10 mouse cellular contexts compared by ENCODE assay signal in genomic region chr13:43112280-43112679, GRCm38 (mm10). TPM values are rescaled to one million over a fixed set of nuclear protein-coding genes. Genes with fewer than 3 reads are reported as not detected.
DNase-seq lines count a peak whose midpoint lies in the region; ATAC-seq and TF ChIP-seq lines count a peak whose summit lies in the region.
"Had no signal": no experiment of that assay in that cellular context is flagged by ENCODE, and none has a peak within 500 bp of the region (broad histone marks: within the 10 kb centered on the region; RNA-seq: fewer than 3 reads in every experiment).

No protein-coding gene starts in this region.

- 50% methylated on average over 7 of the region's 7 CpGs for WGBS in hindbrain, postnatal 0 days
- WGBS in hindbrain, embryonic 12.5 days = 71% methylated on average over 7 of the region's 7 CpGs

- peak; percentile 90 for ATAC-seq in hindbrain, postnatal 0 days
- ATAC-seq in hindbrain, embryonic 12.5 days (ENCODE audit: low FRiP score) = no peak
- peak; percentile 91 for ATAC-seq in frontal cortex, adult (ENCODE audit: low TSS enrichment)

- peak overlapping the region; percentile 56; the same call in 1 of the 2 replicates for H3K27ac ChIP-seq in hindbrain, postnatal 0 days
- no peak overlapping the region for H3K27ac ChIP-seq in hindbrain, embryonic 12.5 days
- H3K27ac ChIP-seq in left cerebral cortex, adult 2 months = peak overlapping the region; percentile 40; the same call in 1 of the 2 replicates

- no peak overlapping the region for H3K9ac ChIP-seq in hindbrain, postnatal 0 days (replicated peaks; ENCODE audit: low read length)
- no peak overlapping the region for H3K9ac ChIP-seq in hindbrain, embryonic 12.5 days

- no peak for TF ChIP-seq CTCF in hindbrain, postnatal 0 days (IDR thresholded peaks at IDR 0.05; ENCODE audit: low read depth)
- TF ChIP-seq CTCF in left cerebral cortex, adult 2 months (IDR thresholded peaks at IDR 0.05) = no peak

- no peaks in the 10 kb centered on the region for H3K4me1 ChIP-seq in hindbrain, postnatal 0 days (ENCODE audit: insufficient read depth, low read length)
- H3K4me1 ChIP-seq in hindbrain, embryonic 12.5 days = no peaks in the 10 kb centered on the region

- no peaks in the 10 kb centered on the region for H3K36me3 ChIP-seq in hindbrain, postnatal 0 days (ENCODE audit: insufficient read depth, low read length)
- no peaks in the 10 kb centered on the region for H3K36me3 ChIP-seq in hindbrain, embryonic 12.5 days

- H3K4me2 ChIP-seq in hindbrain, postnatal 0 days (ENCODE audit: low read depth, low read length) = 0 out of 2 replicates have a peak overlapping the region, but pooled peaks have one; percentile 11
- H3K4me2 ChIP-seq in hindbrain, embryonic 12.5 days (replicated peaks) = no peak overlapping the region

- H3K4me3 ChIP-seq in hindbrain, postnatal 0 days (ENCODE audit: low read length) = no peak overlapping the region
- no peak overlapping the region for H3K4me3 ChIP-seq in hindbrain, embryonic 12.5 days
- H3K4me3 ChIP-seq in left cerebral cortex, adult 2 months = no peak overlapping the region
- H3K4me3 ChIP-seq: megakaryocyte, embryonic 14.5 days had no signal

- no peaks in the 10 kb centered on the region for H3K9me3 ChIP-seq in hindbrain, postnatal 0 days (ENCODE audit: low read length)
- H3K9me3 ChIP-seq in hindbrain, embryonic 12.5 days (replicated peaks) = no peaks in the 10 kb centered on the region

- DNase-seq in hindbrain, postnatal 0 days (ENCODE audit: low spot score) = peak; percentile 88
- DNase-seq in left cerebral cortex, adult 2 months (ENCODE audit: extremely low spot score in 1 of 2, low spot score in 2 of 2) = peak; percentile 46 to 62
- DNase-seq in right cerebral cortex, postnatal 4 days = peak; percentile 23
- DNase-seq in kidney, adult 8-10 months = no peak
- DNase-seq in yolk sac, embryonic 10.5 days (ENCODE audit: low spot score) = no peak
- DNase-seq in testis, postnatal 10 days (ENCODE audit: low spot score) = no peak
- DNase-seq: liver had no signal

- intact Hi-C loops in left cerebral cortex, adult 2 months (cut with DNase I) = no loop called here

- H3K27me3 ChIP-seq in hindbrain, postnatal 0 days (ENCODE audit: insufficient read depth, low read length) = no peaks in the 10 kb centered on the region
- no peaks in the 10 kb centered on the region for H3K27me3 ChIP-seq in hindbrain, embryonic 12.5 days

RNA-seq across cellular contexts. Expression of gene Tbc1d7, which starts 59.0 kb away (rescaled TPM):
- 39.9 and 42.7 TPM in 2 replicates for total RNA-seq in hindbrain, postnatal 0 days (2014; rRNA removed)
- polyA plus RNA-seq in hindbrain, postnatal 0 days (2015; fragmentation: Nextera tagmentation; extraction: Ambion mirVana) = 86.6 and 87.9 TPM in 2 replicates
- polyA plus RNA-seq in hindbrain, embryonic 12.5 days (2016; fragmentation: Nextera tagmentation; extraction: Ambion mirVana) = 73.2 and 74.9 TPM in 2 replicates
- 10 to 100 TPM; 23.4 to 29.0 TPM for total RNA-seq in left cerebral cortex, adult 2 months (2021)

Comparison
In these comparisons a context has a peak if more than half of its experiments do, and no peak if none do; other contexts are left out.
1. DNase-seq: peak in hindbrain, postnatal 0 days (single experiment), left cerebral cortex, adult 2 months (2 of 2) and right cerebral cortex, postnatal 4 days (single experiment); none in kidney, adult 8-10 months (0 of 2), yolk sac, embryonic 10.5 days (single experiment) and testis, postnatal 10 days (single experiment).